Mouse (Mus musculus) testis, adult 2 months (tissue): ENCODE results near the gene Birc7. TPM values are rescaled to one million over a fixed set of nuclear protein-coding genes. Genes with fewer than 3 reads are reported as not detected.

ENCODE experiments used
- H3K27ac ChIP-seq: fragments of 200-500 bp; 2 replicates; pipeline ENCODE4 v1.5.1; 2012; ENCODE audit warnings: low read depth, low read length; ENCODE audit not compliant: control insufficient read depth, insufficient read depth
- H3K27me3 ChIP-seq: fragments of 200-500 bp; 2 replicates; pipeline ENCODE4 v1.6.1; 2012; ENCODE audit warnings: mild to moderate bottlenecking, low read length, moderate library complexity; ENCODE audit not compliant: control insufficient read depth, insufficient read depth
- H3K36me3 ChIP-seq: fragments of 200-500 bp; 2 replicates; pipeline ENCODE4 v1.6.1; 2012; ENCODE audit warnings: mild to moderate bottlenecking, low read length; ENCODE audit not compliant: control insufficient read depth, insufficient read depth
- H3K4me1 ChIP-seq: fragments of 200-500 bp; 2 replicates; pipeline ENCODE4 v1.6.1; 2012; ENCODE audit warnings: low read length; ENCODE audit not compliant: control insufficient read depth, insufficient read depth
- H3K4me3 ChIP-seq: fragments of 200-500 bp; 2 replicates; pipeline ENCODE4 v1.5.1; 2012; ENCODE audit warnings: low read depth, mild to moderate bottlenecking, low read length, moderate library complexity, mixed read lengths; ENCODE audit not compliant: control insufficient read depth
- CTCF ChIP-seq: fragments of 200-500 bp; IDR thresholded peaks from 2 replicates; pipeline ENCODE4 v1.5.1; 2012; ENCODE audit warnings: low read depth, mild to moderate bottlenecking, inconsistent platforms, low read length, moderate library complexity; ENCODE audit not compliant: control insufficient read depth, insufficient read depth, insufficient replicate concordance
- POLR2A ChIP-seq: fragments of 200-500 bp; IDR thresholded peaks from 2 replicates; pipeline ENCODE4 v1.6.1; 2012; ENCODE audit warnings: low read depth, mild to moderate bottlenecking, inconsistent platforms, low read length, moderate library complexity; ENCODE audit not compliant: control insufficient read depth
- polyA plus RNA-seq: library from polyadenylated mRNA; depleted of rRNA; stranded (reverse); fragments of >200 nt; gene quantifications from 2 replicates; pipeline ENCODE4 v1.2.3, GENCODE M21; 2012; rRNA removed

Gene Birc7
- polyA plus RNA-seq, 1 experiment: not detected

DNA sequence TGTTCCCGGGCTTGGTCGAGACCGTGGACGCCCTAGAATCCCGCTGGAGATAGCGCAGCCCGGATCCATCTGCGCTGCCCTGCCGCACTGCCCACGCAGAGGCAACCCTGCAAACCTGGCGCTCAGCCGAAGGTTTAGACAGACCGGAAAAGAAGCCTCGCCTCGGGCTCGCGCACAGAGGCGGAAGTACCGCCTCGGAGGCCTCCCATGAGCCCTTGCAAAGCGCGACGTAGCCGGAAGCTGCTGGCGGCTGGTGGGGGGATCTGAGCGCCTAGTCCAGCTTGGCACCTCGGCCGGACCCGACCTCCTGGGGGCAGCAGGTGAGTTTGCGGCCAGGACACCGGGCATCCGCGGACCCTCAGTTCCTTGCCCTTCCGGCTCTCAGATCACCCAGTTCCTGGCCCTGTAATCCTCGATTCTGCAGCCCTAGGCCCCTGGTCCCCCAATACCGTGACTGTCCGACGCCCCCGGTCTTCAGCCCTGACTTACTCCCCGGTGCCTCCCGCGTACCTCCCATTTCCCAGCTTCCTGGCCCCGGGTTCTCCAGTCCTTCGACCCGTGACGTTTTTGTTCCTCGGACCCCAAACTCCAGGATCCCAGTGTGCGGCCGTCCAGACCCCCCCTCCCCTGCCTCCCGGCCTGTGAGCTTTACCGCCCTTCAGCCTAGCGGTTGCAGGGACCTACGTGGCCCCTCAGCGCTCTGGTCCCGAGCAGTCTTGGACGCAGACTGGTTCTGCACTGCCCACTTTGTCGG is 38.4 kb downstream of the Birc7 start, which contains the start of gene Arfgap1:
TSS of gene Arfgap1 (plus strand) at position 216 of the 754 bp plus-strand sequence.
- Histone ChIP-seq H3K27me3 (no peaks in the 10 kb centered on the region), H3K4me3 (peak within 1 kb of the TSS; percentile 91), H3K4me1 (peaks cover 3% of the 10 kb centered on the region), H3K36me3 (no peaks in the 10 kb centered on the region), H3K27ac (peak within 1 kb of the TSS; percentile 87)
- TF ChIP-seq POLR2A (peak; percentile 82; the same call in 1 of the 2 replicates), CTCF (no peak)

DNA sequence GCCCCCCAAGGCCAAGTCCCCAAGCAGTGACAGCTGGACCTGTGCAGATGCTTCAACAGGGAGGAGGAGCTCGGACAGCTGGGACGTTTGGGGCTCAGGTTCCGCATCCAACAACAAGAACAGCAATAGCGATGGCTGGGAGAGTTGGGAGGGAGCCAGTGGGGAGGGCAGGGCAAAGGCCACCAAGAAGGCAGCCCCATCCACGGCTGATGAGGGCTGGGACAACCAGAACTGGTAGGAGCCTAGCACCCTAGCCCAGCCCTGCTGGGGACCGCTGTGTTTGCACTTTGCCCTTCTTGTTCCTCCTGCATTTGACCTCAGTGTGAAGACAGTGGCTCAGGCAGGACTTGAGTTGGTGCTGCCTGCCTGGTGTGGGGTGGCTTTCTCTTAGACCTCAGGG is 52.3 kb downstream of the Birc7 start:
- Histone ChIP-seq H3K27me3 (no peaks in the 10 kb centered on the region), H3K27ac (no peak overlapping the region), H3K36me3 (no peaks in the 10 kb centered on the region), H3K4me3 (no peak overlapping the region), H3K4me1 (no peaks in the 10 kb centered on the region)
- no peak for TF ChIP-seq CTCF
- no peak for TF ChIP-seq POLR2A

Other genes with a start within 250 kb of the Birc7 start
- 24.1 and 26.6 TPM in 2 replicates for gene Dido1, start 219.0 kb upstream of the Birc7 start, polyA plus RNA-seq
- gene Gid8, start 218.9 kb upstream of the Birc7 start, polyA plus RNA-seq: 29.3 and 30.9 TPM in 2 replicates
- 16.0 and 16.4 TPM in 2 replicates for gene Slc17a9, start 203.8 kb upstream of the Birc7 start, polyA plus RNA-seq
- gene Bhlhe23, start 152.1 kb upstream of the Birc7 start, polyA plus RNA-seq: 0.05 and 0.16 TPM in 2 replicates
- gene Ythdf1, start 8.1 kb upstream of the Birc7 start, polyA plus RNA-seq: 22.5 TPM in 2 replicates
- 2.3 and 3.7 TPM in 2 replicates for gene Nkain4, start 25.7 kb downstream of the Birc7 start, polyA plus RNA-seq
- gene Arfgap1, start 38.2 kb downstream of the Birc7 start, polyA plus RNA-seq: 31.2 and 32.2 TPM in 2 replicates
- 52.3 and 57.4 TPM in 2 replicates for gene Col20a1, start 57.5 kb downstream of the Birc7 start, polyA plus RNA-seq
- 0.91 and 1.0 TPM in 2 replicates for gene Chrna4, start 114.5 kb downstream of the Birc7 start, polyA plus RNA-seq
- 9.2 and 9.8 TPM in 2 replicates for gene Kcnq2, start 206.3 kb downstream of the Birc7 start, polyA plus RNA-seq
- gene Eef1a2, start 228.0 kb downstream of the Birc7 start, polyA plus RNA-seq: 0.07 TPM in 2 replicates